Mouse (Mus musculus): ENCODE measurements around the gene Wrb. TPM values are rescaled to one million over a fixed set of nuclear protein-coding genes. Genes with fewer than 3 reads are reported as not detected.
"Not testable (repeated sequence)": the region's sequence is repeated elsewhere in the genome, so short reads cannot be mapped to it uniquely, and the experiment has no call there.

Wrb gene
- 11.0 and 12.8 TPM in 2 replicates for polyA plus RNA-seq (2012; ENCODE audit: insufficient read depth, insufficient read length, missing spikeins)

DNA sequence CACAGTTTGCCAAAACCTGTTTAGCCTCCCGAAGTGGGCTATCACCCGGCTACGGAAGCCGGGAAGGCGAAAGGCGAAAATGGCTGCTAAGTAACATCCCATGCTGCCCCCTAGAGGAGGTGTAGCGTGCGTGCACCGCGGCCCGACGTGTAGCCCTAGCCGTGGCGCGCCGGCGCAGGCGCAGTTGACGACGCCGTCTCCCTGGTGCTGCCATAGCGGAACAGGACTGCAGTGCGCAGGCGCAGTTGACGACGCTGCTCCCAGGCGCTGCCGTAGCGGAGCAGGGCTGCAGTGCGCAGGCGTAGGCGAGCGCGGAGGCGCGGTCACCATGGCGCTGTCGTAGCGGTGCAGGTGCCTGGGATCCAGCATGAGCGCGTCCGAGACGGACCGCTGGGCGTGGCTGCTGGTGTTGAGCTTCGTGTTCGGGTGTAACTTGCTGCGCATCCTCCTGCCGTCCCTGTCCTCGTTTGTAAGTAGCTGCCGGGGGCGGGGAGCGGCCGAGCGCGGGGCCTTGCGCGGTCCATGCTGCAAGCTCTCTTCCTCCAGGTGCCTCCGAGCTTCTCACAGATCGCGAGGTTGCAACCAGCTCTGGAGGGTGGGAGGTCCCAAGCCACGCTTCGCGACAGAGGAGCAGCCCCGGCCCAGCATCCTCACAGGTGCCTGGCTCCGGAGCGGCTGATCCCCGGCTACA is at the start of gene Wrb:
Wrb (plus strand) TSS at position 298 of the 691 bp plus-strand sequence.
- TF ChIP-seq CTCF (IDR thresholded peaks at IDR 0.05; ENCODE audit: low read depth, low read length), result peak; percentile 55
- no peak for TF ChIP-seq POLR2A (IDR thresholded peaks at IDR 0.05; ENCODE audit: borderline replicate concordance, low read depth, low read length)
- H3K27ac ChIP-seq (ENCODE audit: insufficient read depth, low read depth, low read length), result no peak within 1 kb of the TSS
- peak within 1 kb of the TSS; percentile 73 for H3K4me3 ChIP-seq (ENCODE audit: insufficient read depth, low read length)
- H3K4me1 ChIP-seq (ENCODE audit: control insufficient read depth, insufficient read depth, low read length), result peaks cover 40% of the 10 kb centered on the region

DNA sequence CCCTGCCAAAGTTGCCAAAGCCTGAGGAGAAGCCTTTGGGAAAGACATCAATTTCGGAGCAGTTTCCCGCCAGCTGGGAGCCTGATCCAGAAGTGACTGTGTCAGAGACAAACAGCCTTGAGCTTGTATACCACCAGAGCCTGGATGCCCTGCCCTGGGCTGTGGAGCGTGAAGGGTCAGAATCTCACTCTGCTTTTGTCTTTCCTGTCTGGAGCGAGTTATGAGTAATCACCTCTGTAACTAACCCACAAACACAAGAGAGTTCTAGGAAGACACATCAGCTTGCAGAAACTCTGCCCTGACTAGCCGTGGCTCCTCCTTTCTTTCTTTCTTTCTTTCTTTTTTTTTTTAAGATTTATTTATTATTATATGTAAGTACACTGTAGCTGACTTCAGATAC is 49.2 kb upstream of the Wrb start:
- no peak overlapping the region for H3K27ac ChIP-seq (ENCODE audit: insufficient read depth, low read depth, low read length)
- TF ChIP-seq POLR2A (IDR thresholded peaks at IDR 0.05; ENCODE audit: borderline replicate concordance, low read depth, low read length) (no peak), CTCF (IDR thresholded peaks at IDR 0.05; ENCODE audit: low read depth, low read length) (no peak)
- no peak overlapping the region for H3K4me3 ChIP-seq (ENCODE audit: insufficient read depth, low read length)
- H3K4me1 ChIP-seq (ENCODE audit: control insufficient read depth, insufficient read depth, low read length), result no peaks in the 10 kb centered on the region

DNA sequence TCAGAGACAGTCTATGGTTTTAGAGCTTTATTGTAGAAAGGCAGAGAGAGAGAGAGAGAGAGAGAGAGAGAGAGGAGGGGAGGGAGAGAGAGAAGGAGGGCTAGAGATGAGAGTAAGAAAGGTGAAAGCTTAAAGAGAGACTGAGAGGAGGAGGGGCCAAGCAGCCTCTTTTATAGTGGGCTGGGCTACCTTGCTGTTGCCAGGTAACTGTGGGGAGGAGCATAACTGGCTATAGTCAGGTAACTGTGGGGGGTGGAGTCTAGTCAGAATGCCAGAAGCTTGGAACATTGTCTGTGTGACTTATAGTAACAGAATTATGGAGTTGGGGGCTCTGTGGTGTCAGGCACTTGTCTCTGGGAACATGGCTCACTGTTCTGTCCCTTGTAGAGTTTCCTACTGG is 47.4 kb upstream of the Wrb start:
- not testable (repeated sequence) for H3K4me3 ChIP-seq (ENCODE audit: insufficient read depth, low read length); H3K4me1 ChIP-seq (ENCODE audit: control insufficient read depth, insufficient read depth, low read length); H3K27ac ChIP-seq (ENCODE audit: insufficient read depth, low read depth, low read length)

DNA sequence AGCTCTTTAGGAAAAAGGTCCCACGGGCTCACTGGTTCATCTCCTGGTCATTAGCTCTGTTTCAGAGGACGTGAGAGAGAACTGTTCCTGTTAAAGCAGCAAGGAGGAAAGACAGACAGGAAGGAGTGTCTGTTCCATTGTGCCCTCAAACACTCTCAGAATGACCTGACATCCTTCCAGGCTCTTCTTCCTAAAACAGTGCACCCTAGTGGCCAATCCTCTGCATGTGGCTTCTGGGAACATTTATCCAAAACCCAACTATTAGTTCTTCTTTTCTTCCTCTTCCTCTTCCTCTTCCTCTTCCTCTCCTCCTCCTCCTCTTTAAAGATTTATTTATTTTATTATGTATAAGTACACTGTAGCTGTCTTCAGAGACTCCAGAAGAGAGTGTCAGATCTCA is 42.2 kb upstream of the Wrb start:
- Histone ChIP-seq H3K27ac (ENCODE audit: insufficient read depth, low read depth, low read length) (no peak overlapping the region), H3K4me3 (ENCODE audit: insufficient read depth, low read length) (no peak overlapping the region), H3K4me1 (ENCODE audit: control insufficient read depth, insufficient read depth, low read length) (no peaks in the 10 kb centered on the region)
- TF ChIP-seq CTCF (IDR thresholded peaks at IDR 0.05; ENCODE audit: low read depth, low read length) (no peak), POLR2A (IDR thresholded peaks at IDR 0.05; ENCODE audit: borderline replicate concordance, low read depth, low read length) (no peak)

DNA sequence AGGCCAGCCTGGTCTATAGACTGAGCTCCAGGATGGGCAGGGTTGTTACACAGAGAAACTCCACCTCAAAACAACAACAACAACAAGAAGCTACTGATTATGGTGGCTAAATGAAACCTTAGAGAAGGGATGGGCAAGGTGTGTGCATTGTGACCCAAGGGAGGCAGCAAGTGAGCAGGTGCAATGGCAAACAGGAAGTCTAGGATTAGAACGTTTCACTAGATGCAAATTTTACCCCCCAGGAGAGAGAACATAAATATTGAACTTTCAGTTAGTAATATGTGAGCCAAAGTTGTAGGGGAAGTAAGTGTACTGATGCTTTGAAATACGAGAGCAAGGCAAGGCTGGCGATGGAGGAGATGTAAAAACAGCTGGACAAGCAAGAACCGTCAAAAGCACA is 35.5 kb upstream of the Wrb start:
- H3K27ac ChIP-seq (ENCODE audit: insufficient read depth, low read depth, low read length), result no peak overlapping the region
- no peak overlapping the region for H3K4me3 ChIP-seq (ENCODE audit: insufficient read depth, low read length)
- no peak for TF ChIP-seq POLR2A (IDR thresholded peaks at IDR 0.05; ENCODE audit: borderline replicate concordance, low read depth, low read length)
- no peak for TF ChIP-seq CTCF (IDR thresholded peaks at IDR 0.05; ENCODE audit: low read depth, low read length)
- H3K4me1 ChIP-seq (ENCODE audit: control insufficient read depth, insufficient read depth, low read length), result peaks cover 5% of the 10 kb centered on the region; the same call in 1 of the 2 replicates

DNA sequence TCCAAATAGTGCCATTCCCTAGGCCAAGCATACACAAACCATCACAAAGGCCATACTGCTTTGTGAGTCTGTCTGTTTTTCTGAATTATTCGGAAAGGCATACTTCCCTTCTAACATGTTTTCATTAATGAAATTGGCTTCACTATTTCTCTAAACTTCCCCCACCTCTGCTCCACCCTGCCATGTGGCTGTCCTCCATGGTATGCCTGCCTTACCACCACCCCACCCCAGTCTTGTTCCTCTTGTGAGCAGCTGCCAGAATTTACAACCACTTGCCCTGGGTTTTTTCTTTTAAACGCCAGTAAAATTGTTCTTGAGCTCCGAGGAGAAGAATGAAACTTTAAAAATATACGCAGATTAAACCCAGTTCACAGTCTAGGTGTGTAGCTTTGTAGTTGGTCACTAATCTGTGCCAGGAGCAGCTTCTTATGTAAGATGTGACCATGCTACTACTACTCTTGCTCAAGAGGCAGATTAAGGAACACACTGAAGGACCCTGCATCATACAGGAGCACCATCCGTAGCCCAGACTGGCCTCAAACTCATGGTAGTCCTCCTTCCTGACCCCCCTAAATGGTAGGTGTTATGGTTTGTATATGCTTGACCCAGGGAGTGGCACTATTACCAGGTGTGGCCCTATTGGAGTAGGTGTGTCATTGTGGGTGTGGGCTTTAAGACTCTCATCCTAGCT is 34.4 kb upstream of the Wrb start:
- peaks cover 5% of the 10 kb centered on the region; the same call in 1 of the 2 replicates for H3K4me1 ChIP-seq (ENCODE audit: control insufficient read depth, insufficient read depth, low read length)
- H3K27ac ChIP-seq (ENCODE audit: insufficient read depth, low read depth, low read length), result no peak overlapping the region
- no peak for TF ChIP-seq POLR2A (IDR thresholded peaks at IDR 0.05; ENCODE audit: borderline replicate concordance, low read depth, low read length)
- no peak for TF ChIP-seq CTCF (IDR thresholded peaks at IDR 0.05; ENCODE audit: low read depth, low read length)
- no peak overlapping the region for H3K4me3 ChIP-seq (ENCODE audit: insufficient read depth, low read length)

DNA sequence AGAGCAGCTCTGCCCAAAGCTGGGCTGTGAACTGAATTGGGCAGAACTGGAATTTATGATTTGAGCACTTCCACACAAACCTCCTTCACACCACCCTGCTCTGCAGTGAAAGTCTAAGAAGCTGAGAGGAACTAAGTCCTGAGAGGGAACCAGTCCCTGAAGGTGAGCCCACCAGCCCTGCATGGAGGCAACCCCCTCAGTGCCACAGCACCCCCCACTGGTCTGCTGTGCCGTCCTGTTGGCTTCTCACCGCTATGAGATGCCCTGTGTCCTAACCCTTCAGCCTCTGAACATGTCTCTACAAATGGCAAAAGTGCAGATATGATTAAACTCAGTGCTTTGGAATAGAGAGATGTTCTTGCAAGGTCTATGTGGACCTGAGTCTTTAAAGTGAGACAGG is 32.4 kb upstream of the Wrb start:
- Histone ChIP-seq H3K4me3 (ENCODE audit: insufficient read depth, low read length) (no peak overlapping the region), H3K27ac (ENCODE audit: insufficient read depth, low read depth, low read length) (no peak overlapping the region), H3K4me1 (ENCODE audit: control insufficient read depth, insufficient read depth, low read length) (peaks cover 5% of the 10 kb centered on the region; the same call in 1 of the 2 replicates)
- TF ChIP-seq CTCF (IDR thresholded peaks at IDR 0.05; ENCODE audit: low read depth, low read length) (no peak), POLR2A (IDR thresholded peaks at IDR 0.05; ENCODE audit: borderline replicate concordance, low read depth, low read length) (no peak)

DNA sequence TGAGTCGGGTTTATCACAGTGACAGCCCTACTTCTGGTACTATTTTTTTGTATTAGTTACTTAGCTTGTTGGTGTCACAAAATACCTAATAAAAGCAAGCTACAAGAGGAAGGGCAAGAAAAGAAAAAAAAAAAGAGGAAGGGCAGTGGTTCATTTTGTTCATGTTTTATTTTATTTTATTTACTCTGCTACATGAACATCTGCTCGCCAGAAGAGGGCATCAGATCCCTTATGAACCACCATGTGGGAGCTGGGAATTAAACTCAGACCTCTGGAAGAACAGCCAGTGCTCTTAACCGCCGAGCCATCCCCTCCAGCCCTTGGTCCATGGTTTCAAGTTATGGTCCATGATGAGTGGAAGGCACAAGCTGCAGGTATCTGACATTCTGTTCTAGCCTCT is 30.5 kb upstream of the Wrb start:
- Histone ChIP-seq H3K27ac (ENCODE audit: insufficient read depth, low read depth, low read length) (no peak overlapping the region), H3K4me3 (ENCODE audit: insufficient read depth, low read length) (no peak overlapping the region), H3K4me1 (ENCODE audit: control insufficient read depth, insufficient read depth, low read length) (peaks cover 6% of the 10 kb centered on the region)
- TF ChIP-seq POLR2A (IDR thresholded peaks at IDR 0.05; ENCODE audit: borderline replicate concordance, low read depth, low read length) (no peak), CTCF (IDR thresholded peaks at IDR 0.05; ENCODE audit: low read depth, low read length) (no peak)

DNA sequence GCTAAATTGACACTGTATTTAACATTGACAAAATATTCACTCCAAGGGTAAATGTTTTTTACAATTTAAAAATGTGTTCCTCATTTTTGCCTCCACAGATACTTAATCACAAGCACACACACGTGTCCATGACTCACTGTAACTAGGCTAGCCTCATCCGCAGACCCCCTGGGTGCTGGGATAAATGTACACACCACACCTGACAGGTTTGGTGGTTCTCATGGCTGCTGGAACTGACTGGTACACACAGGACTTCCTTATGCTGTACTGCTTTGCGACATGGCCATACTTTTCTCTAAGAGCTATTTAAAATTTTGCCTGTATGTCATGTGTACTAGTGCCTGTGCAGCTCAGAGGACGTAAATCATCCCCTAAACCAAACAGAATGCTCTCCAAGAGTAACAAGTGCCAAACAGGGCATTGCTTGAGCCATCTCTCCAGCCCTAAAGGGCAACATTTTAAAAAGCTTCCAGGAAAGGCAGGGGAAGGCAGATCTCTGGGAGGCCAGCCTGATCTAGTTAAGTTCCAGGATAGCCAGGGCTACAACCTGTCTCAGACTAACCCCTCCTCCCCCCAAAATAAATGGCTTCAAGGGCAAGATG is 25.1 kb upstream of the Wrb start:
- Histone ChIP-seq H3K27ac (ENCODE audit: insufficient read depth, low read depth, low read length) (peak overlapping the region; percentile 6; the same call in 1 of the 2 replicates), H3K4me1 (ENCODE audit: control insufficient read depth, insufficient read depth, low read length) (peaks cover 11% of the 10 kb centered on the region), H3K4me3 (ENCODE audit: insufficient read depth, low read length) (no peak overlapping the region)
- no peak for TF ChIP-seq CTCF (IDR thresholded peaks at IDR 0.05; ENCODE audit: low read depth, low read length)
- TF ChIP-seq POLR2A (IDR thresholded peaks at IDR 0.05; ENCODE audit: borderline replicate concordance, low read depth, low read length), result no peak

DNA sequence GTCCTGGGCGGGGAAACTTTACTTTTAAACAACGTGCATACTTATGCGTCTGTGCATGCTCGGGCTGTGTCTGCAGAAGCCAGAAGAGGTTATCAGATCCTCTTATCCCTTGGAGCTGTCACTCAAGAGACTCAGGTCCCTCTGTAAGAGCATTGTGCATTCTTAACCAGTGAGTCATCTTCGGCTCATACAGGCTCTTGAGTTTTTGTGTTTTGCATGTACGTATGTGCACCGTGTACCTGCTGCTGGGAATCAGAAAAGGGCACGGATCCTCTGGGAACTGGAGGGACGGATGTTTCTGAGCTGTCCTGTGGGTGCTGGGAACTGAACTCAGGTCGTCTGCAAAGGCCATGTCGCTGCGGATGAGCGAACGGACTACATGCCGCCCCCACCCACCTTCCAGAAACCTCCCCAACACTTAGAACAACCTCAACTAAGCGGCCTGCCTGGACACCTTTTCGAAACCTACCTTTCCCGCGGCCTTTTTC is 18.5 kb upstream of the Wrb start:
- TF ChIP-seq CTCF (IDR thresholded peaks at IDR 0.05; ENCODE audit: low read depth, low read length) (no peak), POLR2A (IDR thresholded peaks at IDR 0.05; ENCODE audit: borderline replicate concordance, low read depth, low read length) (no peak)
- Histone ChIP-seq H3K4me1 (ENCODE audit: control insufficient read depth, insufficient read depth, low read length) (peaks cover 10% of the 10 kb centered on the region), H3K4me3 (ENCODE audit: insufficient read depth, low read length) (peak overlapping the region; percentile 63), H3K27ac (ENCODE audit: insufficient read depth, low read depth, low read length) (peak overlapping the region; percentile 71; the same call in 1 of the 2 replicates)
